Mouse (Mus musculus) adipocyte (in vitro differentiated cells): ENCODE results near the gene Slc28a1.
"Not testable (repeated sequence)": the region's sequence is repeated elsewhere in the genome, so short reads cannot be mapped to it uniquely, and the experiment has no call there.

Experiments used
- DNase-seq: peaks from one replicate; pipeline ENCODE4 v3.0.0-alpha.2; 2016; ENCODE audit warnings: low spot score

Slc28a1 gene

DNA sequence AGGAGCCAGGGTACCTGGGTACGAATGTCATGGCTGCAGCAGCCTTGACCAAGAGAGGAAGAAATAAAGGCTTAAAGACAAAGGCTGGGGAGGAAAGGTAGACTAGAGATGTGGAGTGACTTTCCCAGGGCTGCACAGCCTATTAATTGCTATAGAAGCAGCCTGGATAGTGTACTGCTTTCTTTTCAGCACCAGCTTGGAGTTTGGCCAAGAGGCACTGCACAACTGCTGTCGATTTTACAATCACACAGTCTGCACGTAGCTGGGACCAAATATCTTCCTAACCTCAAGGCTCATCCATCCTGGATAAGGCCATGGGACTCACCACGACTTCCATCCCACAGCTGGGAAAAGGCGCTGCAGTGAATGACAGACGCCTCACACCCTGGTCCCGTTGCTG is 54.8 kb downstream of the Slc28a1 start:
- DNase-seq = peak; percentile 66

DNA sequence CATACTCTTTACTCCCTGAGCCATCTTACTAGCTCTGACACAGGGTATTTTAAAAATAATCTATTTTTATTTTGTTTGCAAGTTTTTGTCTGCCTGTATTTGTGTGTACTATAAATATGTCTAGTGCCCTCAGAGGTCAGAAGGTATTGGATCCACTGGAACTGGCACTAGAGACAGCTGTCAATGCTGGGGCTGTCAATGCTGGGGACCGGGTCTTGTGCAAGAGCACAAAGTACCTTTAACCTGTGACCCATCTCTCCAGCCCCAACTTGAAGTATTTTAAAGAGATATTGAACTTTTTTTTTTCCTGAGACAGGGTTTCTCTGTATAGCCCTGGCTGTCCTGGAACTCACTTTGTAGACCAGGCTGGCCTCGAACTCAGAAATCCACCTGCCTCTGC is 59.3 kb downstream of the Slc28a1 start:
- no peak for DNase-seq

- no peak for DNase-seq
These were observed 60.1 kb downstream of the Slc28a1 start for GRCm38 (mm10) chr7:81174654-81175053.

- no peak for DNase-seq
These were observed 61.7 kb downstream of the Slc28a1 start for GRCm38 (mm10) chr7:81176187-81176769.

DNA sequence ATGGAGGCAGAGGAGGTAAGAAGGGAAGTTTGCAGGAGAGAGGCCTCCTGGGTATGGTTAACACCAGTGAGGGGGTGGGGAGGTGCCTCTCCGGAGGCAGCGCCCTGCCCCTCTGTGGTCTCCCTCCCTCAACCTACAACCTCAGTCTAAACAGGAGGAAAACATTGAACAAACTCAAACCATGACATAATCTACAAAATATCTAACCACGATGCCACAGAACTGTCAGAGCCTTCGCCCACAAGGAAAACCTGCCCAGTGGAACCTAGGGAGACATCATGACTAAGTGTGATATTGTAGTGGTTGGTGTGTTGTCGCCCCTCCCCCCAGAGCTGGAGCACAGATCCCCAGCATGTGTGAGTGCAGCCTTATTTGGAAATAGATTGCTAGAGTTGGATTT is 64.9 kb downstream of the Slc28a1 start:
- no peak for DNase-seq

DNA sequence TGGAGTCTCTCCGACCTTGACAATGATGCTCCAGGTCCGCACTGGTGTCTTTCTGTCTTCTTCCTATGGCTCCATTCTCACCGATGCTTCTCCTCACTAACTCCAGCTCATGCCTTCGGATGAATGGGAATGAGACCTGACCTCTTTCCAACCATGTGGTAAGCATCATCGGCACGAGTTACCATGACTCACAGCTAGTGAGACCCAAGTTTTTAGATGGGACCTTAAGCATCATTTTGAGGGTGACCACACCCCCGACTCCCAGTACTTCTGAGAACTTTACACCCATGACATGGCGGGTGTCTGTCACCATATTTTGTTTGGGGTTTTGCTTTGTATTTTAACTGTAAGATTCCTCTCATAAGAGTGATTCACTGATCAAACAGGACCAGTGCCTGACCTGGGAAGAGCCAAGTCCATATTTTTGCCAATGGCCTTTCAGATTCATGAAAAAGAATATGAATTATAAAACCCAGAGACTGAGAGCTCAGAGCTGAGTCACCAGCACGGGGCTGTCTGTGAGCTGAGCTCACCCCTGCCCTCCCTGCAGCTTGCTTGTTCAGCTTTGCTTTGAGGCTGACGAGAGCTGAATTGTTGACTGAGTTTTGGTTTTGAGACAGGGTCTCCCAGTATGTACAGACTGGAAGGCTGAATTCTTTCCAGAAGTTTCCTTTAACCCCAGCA is 68.0 kb downstream of the Slc28a1 start:
- peak; percentile 48 for DNase-seq

GRCm38 (mm10) chr7:81183181-81183580 is 68.6 kb downstream of the Slc28a1 start:
- no peak for DNase-seq

DNA sequence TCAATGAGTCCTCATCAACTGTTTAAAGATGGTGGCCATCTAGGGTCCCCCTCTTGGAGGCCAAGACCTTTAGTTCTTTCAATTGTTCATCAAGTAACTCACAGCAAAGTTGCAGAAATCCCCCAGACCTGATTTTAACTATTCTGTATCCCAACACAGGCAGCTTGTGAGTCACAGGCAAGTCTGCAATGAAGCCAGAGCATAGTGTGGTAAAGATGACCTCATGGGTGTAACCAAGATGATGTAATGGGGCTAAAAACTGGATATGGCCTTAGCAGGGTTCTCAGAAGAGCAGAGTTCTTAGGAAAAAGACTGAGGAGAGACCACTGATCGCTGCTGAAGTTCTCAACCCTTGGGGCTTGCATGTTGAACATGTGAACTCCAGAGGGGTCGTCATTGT is 69.5 kb downstream of the Slc28a1 start:
- DNase-seq = no peak

DNA sequence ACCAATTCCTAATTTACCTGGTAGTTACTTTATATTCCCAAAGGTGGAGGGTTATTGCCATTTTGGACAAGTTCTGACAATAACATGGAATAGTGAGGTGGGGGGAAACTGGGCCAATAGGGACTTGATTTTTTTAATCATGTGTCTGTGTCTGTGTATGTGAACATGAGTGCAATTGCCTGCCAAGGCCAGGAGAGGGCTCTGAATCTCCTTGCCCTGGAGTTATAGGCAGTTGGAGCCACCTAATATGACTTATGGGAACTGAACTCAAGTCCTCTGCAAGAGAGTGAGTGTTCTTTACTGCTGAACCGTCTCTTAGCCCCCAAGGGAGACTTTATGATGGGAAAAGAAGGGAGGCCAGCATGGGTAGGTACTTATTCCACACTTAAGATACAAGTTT is 70.1 kb downstream of the Slc28a1 start:
- DNase-seq = no peak

DNA sequence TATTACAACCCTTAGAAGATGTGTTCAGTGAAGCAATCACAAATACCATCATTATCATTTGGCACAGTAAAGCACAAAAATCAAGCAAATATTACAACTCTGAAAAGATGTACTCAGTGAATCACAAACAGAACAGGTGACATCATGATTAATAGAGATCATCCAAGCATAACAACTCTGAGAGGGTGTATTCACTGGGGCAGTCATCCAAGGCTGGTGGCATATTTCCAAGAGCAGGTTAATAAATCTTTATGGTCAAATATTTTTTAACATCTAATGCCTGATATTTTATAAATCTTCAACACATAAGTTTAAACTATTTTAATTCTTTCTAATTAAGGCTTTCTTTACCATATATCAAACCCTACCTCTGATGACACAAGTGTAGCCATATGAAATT is 71.4 kb downstream of the Slc28a1 start:
- not testable (repeated sequence) for DNase-seq

- DNase-seq = no peak
These were observed 74.6 kb downstream of the Slc28a1 start for GRCm38 (mm10) chr7:81189180-81189579.

DNA sequence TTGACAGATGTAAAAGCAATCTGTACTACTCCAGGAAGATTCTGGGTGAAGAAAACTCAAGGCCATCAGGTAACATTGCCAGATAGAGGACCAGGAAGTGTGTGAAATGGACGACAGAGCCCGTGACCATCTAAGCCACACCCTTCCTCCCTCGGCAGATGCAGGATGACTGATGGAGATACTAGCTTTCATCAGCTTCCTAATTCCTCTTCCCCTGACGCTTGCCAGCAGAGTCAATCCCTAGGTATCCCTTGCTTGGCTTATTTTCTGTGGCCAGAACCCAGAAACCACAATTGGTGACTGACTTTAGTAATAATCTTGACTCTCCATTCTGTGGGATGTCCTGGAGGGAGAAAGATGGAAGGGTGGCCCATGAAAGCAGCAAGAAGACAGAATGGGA is 80.9 kb downstream of the Slc28a1 start:
- no peak for DNase-seq

DNA sequence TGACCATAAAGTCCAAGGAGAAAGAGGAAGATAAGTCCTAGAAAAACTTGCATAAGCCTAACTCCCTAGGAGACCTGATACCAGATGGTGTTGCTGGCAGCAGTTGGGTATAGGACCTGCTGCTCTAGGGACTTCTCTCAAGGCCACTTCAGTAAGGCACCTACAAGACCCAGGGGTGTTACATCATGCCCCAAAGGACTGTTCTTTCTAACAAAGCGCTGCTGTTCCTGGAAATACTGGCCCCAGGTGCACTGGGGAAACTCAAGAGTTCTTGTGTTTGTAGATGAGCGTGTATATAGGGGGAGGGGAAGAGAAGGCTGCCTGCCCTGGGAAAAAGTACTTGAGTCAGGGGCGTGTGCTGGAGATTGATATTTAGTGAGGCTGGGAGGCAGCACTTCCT is 82.2 kb downstream of the Slc28a1 start:
- DNase-seq = no peak

DNA sequence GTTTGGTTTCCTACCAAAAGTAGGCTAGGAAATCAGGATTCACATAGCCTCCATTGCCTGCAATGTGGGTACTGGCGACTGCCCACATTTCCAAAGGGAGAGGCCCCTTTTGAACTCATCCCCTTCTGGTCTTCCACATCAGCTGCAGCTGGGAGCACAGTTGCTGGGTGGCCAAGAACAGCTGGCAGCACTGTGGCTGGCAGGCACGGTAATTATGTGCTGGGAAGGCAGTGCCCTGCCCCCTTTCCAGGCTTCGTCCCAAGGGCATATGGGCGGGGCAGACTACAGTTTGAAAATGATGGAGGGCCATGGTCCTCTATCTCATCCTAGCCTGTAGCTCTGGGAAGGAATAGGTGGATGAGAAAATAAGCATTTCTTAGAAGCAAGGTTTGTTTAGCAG is 83.9 kb downstream of the Slc28a1 start:
- peak; percentile 47 for DNase-seq

- no peak for DNase-seq
These were observed 84.5 kb downstream of the Slc28a1 start for GRCm38 (mm10) chr7:81199109-81199508.

DNA sequence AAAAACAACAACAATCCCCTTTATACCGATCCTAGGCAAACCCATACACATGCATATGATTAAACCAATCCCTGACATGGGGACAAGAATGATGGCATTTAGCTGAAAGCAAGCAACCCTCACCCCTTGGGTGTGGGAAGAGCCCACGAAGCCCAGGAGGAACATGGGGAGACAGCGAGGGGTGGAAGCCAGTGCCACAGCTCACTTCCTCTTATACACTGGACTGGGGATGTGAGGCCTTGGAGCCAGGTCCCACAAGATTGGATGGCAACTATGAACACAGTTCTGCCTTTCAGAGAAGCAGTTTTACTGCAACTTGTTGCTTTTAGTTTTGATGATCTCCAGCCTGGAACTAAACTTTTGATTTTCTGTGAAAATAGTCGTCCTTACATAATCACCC is 85.2 kb downstream of the Slc28a1 start:
- DNase-seq = no peak

DNA sequence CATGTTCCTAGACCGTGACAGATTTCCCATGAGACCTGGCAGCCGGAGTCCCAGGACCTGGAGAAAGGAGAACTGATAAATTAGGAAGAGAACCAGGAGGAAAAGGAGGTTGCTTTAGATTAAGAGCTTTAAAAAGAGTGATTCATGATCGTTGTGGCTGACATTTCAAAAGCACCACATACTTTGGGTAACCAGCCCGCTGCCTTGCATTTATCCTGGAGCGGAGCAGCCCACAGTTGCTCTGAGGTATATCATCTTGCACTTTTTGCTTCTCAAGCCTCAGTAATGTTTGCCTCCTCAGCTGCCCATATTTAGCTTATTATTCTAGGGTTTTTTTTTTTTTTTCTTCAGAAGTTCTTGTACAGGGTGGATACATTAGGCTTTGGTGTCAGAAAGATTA is 87.8 kb downstream of the Slc28a1 start:
- no peak for DNase-seq

DNA sequence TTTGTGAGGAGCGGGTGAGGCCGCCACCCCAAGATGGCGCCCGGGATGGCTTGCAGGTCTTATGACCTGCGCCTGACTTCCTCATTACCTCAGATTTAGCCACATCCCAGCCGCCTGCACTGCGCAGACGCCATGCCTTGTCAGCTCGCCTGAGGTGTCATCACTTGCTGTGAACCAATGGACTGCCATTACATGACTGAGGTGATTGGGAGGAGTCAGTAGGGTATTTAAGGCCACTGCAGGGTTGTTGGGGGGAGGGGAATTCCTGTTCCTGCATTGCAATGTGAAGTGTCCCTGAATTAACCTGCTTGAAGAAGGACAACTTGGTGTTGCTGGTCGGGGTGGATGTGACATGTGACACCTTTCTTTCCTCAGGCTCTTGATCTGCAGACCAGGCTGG is 89.0 kb downstream of the Slc28a1 start:
- not testable (repeated sequence) for DNase-seq

DNA sequence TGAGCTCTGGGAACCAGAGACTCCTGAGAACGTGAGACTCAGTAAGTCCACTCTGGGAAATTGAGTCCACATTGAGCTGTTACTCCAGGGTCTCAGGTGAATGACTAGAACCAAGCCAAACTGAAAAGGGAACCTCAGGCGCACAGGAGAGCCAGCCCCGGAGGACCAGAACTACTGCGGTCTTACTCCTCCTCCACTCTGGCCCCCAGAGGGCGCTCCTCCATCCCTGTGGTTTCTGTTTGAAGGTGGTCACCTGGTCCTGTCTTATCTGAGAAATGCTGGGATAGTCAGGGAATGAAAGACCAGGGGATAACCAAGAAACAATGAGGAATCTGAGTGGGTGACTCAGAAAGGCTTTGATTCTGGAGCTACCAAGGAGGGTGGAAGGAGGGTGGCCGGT is 94.3 kb downstream of the Slc28a1 start:
- peak; percentile 32 for DNase-seq

DNA sequence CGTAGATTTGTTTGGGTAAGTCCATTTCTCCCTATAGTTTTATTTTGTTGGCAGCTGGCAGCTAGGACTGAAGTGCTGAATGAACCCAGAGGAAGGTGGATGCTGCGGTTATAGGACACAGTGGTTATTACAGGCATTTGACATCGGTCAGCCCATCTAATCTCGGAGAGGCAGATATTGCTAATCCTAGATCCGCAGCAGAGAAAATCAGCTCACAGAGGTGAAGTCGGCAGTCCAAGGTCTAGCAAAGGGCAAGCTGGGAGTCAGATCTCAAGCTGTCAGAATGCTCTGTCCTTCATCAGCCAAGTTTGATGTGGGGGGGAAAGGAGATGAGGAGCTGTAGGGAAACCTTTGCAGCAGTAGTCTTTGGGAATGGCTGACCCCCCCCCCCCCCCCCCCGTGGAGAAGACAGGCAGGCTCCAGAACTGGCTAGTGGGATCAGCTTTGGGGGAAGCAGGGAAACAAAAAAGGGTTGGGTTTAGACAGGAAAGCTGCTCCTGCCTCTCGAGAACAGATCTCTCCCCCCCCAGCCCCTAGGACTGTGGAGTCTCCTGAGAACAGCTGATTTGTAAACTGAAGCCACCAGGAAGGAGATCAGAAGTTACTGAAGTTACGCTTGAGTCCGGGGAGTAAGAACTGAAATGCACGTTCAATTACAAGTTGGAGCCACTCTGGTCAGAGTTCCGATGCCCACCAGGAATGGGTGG is 95.5 kb downstream of the Slc28a1 start:
- DNase-seq = no peak

GRCm38 (mm10) chr7:81211760-81212159 is 97.2 kb downstream of the Slc28a1 start:
- no peak for DNase-seq

GRCm38 (mm10) chr7:81212261-81212681 is 97.7 kb downstream of the Slc28a1 start:
- no peak for DNase-seq

GRCm38 (mm10) chr7:81212697-81213346 is 98.2 kb downstream of the Slc28a1 start:
- no peak for DNase-seq
